Mouse (Mus musculus) spleen, postnatal 14 days (tissue): ENCODE data around the gene Gm18336.
"Not testable (repeated sequence)": the region's sequence is repeated elsewhere in the genome, so short reads cannot be mapped to it uniquely, and the experiment has no call there.

Experiments
- DNase-seq, 2 experiments: peaks; one replicate each; pipeline ENCODE4 v3.0.0; 2021 to 2022; ENCODE audit warnings: low spot score in 2 of 2

Gene Gm18336

DNA sequence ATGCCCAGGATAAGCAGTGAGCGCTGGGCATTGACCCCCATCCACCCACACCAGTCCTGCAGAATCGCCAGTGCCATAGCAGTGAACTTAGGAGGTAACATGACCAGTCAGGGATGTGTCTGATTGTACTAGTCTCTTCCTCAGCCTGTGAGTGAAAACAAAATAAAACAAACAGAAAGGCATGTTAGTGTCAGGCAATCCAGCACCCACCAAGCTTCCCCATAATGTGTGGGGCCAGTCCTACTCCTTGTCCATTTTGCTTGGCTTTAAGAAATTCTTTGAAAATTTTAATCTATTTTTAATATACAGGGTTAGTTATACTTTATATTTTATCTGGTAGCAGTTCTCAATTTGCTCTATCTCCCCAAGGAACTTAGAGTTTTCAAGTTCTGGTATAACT, at the start of gene Gm18336:
Gm18336 (minus strand) TSS at position 101 of the 400 bp plus-strand sequence.
- DNase-seq: not testable (repeated sequence)

DNA sequence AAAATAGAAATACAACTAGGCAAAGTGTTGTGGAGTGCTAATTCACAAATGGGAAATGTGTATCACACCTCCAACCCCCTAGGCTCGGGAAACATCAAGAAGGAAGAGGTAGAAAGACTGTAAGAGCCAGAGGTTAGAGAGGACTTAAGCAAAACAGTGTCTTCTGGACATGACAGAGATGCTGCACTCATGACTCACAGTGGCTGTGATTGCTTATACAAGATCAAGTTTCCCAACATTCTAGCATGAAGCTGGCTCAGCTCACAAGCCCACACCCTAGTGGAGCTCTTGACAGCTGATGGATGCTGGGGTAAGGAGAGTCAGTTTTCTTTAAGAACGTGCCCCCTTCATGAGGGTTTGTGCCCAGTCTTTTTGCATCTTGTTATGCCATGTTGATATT, 42.9 kb upstream of the Gm18336 start:
- DNase-seq: no peak

DNA sequence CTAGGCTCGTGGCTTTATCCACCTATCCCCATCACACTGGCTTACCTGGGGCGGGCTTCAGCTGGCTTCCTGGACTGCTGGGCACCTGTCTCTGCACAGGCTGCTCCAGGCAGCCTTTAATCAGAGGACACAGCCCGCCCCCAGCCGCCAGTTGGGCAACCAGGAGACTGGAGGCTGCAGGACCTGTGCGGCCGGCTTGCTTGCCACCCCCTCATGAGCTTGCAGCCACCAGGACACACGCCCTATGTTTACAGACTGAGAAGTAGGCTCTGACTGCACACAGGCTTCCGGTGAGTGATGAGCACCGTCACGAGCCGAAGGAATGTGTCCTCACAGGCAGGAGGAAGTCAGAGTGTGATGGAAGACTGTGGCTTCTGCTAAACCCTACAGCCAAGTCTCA, 36.7 kb upstream of the Gm18336 start, which contains the start of gene Trex2:
Trex2 (minus strand) TSS at position 93 of the 400 bp plus-strand sequence.
- DNase-seq: no peak

DNA sequence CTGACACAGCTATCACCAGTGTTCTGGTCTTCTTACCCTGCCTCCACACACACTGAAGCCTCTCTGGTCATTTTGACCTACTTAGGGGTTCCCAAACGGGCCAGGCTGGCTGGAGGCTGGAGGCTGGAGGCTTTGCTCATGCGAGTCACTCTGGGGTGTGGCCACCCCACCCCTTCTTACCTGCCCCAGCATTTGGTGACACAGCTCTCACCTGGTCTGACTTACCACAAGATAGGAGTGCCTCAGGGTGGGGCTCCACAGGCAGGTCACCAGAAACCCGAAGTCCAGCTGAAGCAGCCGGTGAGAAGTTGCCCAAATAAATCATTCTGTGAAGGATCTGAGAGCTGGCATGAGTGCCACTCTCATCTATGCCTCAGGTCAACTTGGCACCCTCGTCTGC, 34.3 kb upstream of the Gm18336 start:
- no peak for DNase-seq

DNA sequence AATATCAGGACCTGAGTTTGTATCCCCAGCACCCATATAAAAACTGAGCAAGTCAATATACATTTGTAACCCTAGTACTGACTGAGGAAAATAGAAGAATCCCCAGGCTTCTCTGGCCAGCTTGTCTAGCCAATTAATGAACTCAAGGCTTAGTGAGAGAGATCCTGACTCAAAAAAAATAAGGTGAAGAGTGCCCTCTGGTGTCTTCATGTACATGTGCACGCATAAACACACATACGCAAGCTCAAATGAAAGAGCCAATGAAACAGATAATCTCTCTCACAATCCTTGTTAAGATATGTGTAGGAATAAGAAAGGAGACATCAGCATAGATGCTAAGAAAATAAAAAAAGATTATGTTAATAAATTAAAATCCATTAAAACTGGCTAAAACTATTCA, 31.5 kb upstream of the Gm18336 start:
- DNase-seq: no peak

DNA sequence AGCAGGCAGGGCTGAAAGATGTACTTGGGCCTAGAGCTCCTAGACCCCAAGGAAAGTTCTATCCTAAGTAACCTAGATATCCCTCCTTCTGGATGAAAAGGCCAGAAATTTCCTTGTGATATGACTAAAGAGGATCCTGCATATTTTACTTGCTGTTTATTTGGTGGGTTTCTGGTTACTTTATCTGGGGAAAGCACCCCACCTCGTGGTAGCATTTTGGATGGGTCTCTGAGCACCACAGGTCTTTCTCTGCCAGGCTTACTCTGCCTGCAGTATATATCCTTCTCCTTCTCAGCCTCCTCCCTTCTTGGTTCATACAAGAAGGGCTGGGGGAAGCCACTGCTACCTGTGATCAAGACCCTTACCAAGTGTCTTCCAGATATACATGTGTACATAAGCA, 14.2 kb upstream of the Gm18336 start:
- no peak for DNase-seq

DNA sequence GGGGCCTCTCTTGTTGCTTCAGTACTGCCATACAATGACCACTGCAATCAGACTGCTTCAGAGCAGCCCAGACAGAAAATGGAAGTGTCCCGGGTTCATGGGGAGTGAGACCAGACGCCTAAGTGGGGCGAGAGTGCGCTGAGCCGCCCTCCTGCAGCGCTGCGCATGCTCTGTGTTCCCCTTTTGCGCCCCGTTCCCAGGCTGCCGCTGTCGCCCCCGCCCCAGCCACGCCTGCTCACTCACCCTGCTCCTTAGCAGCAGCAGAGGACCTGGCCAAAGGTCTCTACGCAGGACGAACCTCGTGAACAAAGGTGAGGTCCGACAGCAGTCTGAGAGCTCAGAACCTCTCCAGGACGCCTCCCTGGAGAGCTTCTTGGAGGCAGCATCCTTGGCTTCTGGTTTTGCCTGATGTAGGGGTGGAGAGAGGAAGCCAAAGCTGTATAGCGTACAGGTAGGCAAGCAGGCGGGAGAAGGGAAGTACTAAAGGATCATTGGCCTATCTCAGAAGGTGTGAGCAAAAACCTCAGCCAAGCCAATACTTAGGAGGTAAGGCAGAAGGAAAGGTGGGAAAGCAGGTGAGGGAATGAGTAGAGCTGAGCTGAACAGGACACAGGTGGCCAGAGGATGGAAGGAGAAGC, 12.5 kb upstream of the Gm18336 start, which contains the start of gene Zfp92:
Zfp92 (plus strand) TSS at position 217 of the 638 bp plus-strand sequence.
- DNase-seq: no peak

DNA sequence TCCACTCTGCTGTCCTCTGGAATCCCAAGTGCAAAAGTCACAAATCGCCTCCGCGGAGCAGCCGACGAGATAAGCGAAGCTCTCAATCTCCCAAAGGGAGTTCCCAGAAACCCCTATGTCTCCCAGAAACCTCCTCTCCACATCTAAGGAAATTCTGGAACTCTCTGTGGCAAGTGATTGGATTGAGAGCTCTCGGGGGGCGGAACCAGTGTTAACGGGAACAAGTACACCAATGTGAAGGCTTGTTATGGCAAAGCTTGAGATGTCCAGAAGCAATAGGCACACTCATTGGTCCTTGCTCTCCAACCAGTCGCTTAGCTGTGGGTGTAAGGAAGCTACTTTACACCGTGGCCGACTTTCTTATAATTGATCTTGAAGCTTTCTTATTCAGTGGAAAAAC, 3.1 kb upstream of the Gm18336 start:
- no peak for DNase-seq

DNA sequence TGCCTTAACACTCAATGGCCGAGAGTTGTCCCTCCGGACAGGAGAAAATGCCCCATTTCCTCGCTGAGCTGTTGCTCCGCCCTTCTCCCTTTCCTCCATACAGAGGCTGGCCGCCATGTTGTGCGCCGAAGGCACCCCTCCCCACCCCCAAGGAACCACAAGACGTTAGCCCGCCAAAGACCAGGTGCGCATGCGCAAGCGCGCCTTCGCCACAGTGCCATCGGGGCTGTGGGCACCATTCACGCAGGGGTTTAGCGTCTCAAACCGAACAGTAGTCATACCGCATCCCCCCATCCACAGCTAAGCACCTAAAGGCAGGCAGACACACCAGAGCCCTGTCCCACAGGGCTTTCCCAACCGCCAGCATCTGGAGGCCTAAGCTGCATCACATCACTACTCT, 2.4 kb upstream of the Gm18336 start:
- DNase-seq: no peak

DNA sequence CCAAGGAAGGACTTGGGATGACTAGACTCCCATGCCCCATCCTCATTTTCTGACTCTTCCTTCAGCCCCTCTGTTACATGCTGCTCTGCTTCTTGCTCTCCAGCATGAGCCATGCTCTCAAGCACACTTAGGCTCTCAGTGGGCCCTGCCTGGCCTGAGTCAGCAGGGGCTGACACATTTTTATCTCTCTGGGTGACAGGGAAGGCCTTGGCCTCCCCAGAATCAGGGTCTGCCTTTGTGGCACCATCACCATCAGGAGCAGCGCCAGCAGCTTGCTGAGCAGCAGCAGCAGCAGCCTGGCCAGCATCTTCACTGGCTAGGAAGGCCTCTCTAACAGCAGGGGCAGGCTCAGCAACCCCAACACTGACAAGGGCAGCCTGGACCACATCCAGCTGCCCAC, 2.1 kb downstream of the Gm18336 start:
- DNase-seq: no peak

DNA sequence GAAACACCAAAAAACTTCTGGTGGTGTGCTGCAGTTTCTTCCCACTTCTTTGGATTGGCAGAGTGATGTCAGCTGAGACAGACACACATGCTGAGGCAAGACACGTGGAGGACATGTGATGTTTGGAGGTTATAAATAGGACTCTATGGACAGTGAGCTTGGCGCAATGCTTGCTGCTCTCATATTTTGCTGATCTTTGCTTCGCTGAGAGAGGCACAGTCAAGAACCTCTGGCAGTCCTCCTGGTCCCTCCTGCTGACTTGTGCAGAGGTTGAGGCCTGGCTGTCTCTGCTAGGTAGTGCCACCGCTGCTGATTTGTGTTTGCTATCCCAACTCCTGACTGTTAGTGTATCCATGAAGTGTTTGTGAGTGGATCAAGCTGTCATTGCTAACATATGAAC, 7.1 kb downstream of the Gm18336 start:
- no peak for DNase-seq

DNA sequence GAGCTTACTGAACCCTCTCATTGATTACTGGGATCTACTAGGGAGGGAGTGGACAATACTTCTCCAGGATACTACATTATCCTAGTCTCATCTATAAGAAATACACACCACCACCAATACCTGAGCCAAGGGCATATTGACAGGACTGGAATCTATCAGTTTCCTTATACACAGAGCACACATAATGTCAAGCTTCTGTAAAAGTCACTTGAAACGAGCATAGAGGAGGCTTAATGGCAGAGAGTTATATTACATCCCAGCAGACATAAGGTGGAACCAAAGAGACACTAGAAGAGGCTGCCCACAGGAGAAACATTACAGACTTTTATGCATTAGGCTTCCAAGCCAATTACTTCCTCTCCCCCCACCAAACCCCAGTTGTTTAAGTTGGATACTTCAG, 13.6 kb downstream of the Gm18336 start:
- DNase-seq: no peak

DNA sequence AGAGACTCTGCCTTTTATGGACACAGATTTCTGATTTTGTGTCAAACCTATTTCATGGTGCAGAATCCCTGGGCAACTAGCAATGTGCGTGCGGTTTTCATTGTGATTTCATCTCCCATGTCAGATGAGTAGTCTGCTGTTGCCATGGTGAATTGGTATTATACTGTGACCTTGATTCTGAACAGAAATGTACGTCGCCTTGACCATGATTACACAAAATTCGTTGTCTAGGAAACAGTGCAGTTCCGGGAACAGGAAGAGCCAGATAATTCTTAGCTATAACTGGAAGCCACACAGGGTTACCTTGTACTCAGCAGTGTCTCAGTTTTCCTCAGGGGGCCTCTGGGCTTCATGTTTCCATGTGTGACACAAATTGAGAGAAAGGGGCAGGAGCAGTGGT, 14.1 kb downstream of the Gm18336 start:
- no peak for DNase-seq

DNA sequence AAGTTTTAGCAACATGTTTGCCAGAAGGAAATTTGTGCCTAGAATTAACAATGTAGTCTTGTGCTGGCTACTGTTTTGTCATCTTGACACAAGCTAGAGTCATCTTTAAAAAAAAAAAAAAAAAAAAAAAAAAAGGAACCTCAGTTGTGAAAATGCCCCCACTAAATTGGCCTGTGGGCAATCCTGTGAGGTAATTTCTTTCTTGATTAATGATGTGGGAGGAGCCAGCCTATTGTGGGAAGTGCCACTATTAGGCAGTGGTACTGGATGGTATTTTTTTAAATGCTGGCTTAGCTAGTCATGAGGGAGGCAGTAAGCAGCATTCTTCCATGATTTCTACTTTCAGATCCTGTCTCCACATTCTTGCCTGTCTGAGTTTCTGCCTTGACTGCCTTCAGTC, 35.2 kb downstream of the Gm18336 start:
- no peak for DNase-seq

DNA sequence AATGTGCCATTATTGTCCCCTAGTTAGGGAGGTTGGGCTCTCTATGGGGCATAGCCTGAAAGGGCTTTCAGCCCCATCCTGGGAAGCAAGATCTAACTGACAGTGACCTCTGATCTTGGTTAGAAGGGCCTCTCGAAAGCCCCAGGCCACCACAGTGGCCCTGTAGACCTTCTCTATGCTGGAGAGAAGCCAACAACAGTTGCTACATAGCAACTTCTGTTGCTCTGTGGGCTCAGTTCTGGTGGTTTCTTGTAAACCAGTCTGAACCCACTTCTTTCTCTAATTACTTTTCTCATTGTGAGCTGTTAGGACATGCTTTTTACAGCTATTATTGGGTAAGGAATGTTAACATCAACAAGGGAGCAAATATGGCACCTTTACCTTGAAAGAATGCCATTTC, 41.8 kb downstream of the Gm18336 start:
- DNase-seq: no peak

DNA sequence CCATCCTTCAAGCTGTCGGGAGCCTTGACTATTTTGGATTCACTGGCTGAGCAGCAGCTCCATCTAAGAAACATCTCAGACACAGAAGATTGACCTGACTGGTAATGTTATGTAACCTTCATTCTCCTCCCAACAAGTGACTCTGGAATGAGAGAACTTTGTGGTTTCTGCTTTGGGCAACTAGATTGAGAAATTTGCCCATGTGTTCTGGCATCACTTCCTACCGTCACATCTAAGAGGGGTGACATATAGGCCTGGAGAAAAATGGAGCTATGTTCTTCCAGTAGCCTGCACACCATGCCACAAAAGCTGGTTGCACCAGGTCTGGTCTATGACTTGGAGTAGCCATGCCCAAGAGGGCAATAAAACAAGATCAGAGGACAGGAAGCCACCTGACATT, 42.4 kb downstream of the Gm18336 start:
- no peak for DNase-seq
